Mouse (Mus musculus): ENCODE data around the gene Flt3.

Flt3 gene

DNA sequence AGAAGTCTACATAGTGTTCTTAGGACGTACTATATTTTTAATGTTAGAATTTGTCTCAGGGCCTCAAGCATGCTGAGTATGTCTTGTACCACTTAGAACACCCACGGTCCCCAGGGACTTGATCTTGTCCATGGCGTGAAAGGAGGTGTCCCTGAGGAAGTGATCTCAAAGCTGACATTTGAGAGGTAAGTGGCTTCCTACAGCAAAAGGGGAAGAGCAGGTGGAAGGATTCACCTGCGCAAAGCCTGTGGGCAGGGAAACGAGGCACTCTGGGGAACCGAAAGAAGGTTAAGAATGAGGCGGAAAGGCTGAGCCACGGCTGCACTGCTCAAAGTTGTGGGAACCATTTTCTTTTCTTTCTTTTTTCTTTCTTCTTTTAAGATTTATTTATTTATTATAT, 48.4 kb downstream of the Flt3 start:
- DNase-seq = no peak

DNA sequence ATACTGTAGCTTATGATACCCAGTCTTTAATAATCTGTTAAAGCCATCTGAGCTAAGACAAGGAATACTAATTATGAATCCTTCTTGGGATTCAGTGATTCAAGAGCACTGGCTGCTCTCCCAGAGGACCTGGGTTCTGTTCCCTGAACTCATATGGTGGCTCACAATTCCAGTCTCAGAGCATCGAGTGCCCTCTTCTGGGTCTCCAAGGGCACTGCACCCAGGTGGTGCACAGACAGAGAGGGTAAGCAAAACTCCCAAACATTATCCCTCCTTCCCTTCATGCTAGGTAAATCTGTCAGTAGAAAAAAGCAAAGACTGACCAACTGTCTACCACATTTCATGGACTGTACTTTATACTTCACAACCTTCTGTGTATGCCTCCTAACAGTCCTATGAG, 54.3 kb downstream of the Flt3 start:
- no peak for DNase-seq

DNA sequence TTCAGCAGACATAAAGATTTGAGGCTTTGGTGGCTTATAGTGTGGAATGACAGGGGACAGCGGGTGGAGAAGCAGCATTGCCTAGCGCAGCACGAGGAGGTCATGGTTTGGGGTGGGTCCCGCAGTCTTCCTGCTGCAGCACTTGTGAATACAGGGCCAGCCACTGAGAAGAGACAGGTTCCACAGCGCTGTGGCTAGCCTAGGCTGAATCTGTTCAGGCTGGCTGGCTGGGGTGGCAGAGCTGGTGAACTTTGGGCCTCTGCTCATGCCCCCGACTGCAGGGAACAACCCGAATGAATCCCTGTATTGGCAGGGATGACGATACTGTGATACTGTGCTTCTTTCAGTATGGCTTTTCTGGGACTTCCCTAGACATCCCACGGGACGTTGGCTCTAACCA, 56.4 kb downstream of the Flt3 start:
- DNase-seq = no peak

DNA sequence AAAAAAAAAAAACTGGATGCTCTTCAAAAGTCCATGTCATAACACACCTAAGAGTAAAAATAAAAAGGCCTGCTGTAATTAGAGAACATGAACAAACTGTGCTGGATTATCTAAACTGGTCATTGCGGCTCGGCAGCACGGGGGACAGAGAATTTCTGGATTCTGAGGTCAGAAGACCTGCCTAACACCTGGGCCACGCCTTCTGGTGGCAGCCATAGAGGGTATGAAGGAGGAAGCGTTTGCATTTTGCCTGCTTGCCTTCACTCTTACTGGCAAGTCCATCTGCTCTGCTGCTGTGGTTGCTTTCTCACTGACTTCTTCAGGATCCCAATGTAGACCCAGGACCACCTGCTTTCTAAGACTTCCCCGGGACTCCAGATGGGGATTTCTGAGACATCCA, 57.4 kb downstream of the Flt3 start:
- DNase-seq = no peak

DNA sequence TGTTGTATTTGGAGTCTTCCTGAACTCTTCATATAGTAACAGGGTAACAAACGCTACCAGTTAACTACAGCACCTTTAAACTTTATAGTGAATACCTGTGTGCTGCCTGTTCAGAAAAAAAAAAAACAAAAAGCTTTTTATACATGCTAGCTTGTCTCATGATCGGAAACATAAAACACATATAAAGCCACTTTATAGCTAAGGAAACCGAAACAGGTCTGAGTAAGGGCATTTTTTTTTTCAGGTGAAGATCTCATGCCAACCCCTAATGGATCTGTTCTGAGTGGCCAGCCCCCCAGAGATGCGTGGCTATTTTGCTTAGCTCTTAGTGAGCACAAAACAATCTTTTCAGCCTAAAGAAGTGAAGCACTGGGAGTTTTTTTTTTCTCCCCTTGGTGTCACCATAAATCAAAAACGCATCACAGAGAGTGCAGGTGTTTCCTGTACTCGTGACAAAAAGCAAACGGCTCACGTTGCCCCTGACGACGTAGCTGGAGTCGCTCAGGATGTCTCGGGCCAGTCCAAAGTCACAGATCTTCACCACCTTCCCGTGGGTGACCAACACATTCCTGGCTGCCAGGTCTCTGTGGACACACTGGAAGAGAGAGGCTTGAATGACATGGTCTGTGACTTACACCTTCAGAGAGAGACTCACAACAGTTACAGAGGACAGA, 59.4 kb downstream of the Flt3 start:
- DNase-seq = no peak

DNA sequence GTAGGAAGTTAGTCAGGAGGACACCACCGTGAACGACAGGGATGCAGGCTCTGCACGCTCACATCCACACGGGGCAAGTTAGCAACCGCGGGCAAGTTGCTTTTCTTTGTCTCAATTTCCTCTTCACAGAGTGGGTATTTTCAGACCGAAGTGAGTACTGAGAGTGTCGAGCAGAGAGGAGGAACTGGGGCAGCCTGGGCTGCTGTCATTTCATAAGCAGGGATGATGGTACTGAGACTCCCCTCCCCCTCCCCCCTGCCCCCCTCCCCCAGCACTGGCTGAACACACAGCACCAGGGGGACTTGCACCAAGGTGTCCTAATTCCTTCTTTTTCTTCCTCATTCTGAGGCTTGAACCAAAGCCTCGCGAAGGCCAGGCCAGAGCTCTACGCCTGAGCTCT, 60.7 kb downstream of the Flt3 start:
- DNase-seq = no peak

DNA sequence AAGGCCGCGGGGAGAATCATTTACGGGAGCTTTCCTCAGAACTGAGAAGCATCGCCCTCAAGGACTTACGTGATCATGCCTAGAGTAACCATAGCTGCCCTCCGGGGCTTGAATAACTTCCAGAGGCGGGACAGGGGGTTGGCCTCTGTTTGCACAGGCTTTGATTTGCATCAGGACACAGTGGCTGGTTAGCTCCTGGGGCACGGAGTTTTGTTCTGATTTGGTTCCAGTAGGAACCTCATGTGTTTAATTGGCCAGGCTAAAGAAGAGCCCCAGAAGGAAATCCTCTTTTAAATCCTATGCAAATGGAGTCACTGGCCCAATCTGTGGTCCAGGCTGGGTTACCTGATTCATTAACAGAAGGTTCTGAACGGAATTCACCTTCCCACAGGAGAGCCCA, 61.3 kb downstream of the Flt3 start:
- DNase-seq = no peak

DNA sequence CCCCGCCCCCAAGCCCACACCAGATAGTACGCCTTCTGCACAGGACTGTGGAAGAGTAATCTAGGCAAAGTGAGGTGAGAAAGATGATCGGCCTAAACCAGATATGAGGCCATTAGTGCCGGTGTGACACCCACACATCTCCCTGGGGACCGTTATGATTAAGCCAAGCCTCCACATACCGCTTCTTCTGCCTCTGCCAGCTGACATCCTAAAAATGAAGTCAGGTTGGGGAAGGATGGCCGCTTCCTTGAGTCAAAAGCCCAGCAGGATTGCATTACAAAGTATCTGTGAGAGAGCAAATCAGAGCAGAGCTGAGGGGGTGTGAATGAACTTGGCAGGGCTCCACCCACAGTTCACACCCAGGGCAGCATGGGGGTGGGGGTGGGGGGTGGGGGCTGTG, 67.6 kb downstream of the Flt3 start:
- DNase-seq = no peak

DNA sequence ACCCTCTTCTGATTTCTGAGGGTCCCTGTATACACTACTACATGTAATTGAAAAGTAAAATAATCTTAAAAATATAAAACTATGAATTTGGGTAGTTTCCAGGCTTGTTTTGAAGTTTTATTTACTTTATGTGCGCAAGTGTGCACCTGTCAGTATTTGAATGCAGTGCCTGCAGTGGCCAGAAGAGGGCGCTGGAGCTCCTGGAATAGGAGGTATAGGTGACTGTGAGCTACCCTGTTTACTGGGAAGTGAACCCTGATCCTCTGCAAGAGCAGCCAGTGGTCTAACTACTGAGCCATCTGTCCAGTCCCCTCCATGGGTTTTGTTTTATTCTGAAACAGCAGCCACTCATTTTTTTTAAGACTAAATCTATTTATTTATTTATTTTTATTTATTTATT, 68.7 kb downstream of the Flt3 start:
- peak; percentile 62 to 83 for DNase-seq

DNA sequence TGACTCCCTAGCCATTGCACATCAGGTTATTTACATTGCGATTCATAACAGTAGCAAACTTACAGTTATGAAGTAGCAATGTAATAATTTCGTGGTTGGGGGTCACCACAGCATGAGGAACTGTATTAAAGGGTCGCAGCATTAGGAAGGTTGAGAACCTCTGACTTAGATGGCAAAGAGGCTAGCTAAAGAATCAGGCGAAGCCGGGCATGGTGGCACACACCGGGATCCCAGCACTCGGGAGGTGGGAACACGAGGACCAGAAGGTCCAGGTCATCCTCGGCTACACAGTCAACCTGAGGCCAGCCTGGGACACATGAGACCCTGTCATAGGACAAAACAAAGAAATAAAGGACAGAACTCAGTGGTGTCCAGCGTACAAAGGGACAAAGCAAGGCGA, 70.3 kb downstream of the Flt3 start:
- DNase-seq = no peak

DNA sequence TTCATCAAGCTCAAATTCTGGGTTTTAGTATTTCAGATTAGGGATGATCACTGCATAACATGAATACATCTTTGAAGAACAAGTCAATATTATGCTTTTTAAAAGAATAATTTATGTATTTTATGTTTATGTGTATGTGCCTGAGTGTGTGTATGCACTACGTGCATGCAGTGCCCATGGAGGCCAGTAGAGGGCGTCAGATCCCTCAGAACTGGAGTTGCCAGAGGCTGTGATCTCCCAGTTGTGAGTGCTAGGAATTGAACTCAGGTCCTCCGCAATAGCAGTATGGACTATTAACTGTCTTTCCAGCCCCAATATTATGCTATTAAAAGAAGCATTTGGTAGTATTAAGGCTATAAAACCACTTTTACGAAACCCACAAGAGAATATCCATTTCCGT, 72.7 kb downstream of the Flt3 start:
- DNase-seq = no peak

DNA sequence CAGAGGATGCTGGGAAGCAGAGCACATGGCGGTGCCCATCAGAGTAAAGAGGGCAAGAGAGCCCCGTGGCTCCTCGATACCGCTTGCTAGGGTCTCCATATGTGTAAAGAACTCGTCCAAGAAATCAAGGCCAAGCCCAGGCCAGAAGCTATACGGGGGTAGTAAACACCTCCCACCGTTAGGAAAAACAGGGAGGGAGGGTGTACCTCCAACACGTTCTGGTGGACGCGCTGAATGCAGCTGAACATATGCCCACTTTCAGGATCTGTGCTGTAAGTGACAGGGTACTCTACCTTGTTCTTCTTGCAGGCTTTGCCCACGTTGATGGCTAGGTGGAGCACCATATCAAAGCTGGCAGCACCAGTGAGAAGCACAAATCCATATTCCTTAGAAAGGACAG, 74.4 kb downstream of the Flt3 start:
- no peak for DNase-seq

DNA sequence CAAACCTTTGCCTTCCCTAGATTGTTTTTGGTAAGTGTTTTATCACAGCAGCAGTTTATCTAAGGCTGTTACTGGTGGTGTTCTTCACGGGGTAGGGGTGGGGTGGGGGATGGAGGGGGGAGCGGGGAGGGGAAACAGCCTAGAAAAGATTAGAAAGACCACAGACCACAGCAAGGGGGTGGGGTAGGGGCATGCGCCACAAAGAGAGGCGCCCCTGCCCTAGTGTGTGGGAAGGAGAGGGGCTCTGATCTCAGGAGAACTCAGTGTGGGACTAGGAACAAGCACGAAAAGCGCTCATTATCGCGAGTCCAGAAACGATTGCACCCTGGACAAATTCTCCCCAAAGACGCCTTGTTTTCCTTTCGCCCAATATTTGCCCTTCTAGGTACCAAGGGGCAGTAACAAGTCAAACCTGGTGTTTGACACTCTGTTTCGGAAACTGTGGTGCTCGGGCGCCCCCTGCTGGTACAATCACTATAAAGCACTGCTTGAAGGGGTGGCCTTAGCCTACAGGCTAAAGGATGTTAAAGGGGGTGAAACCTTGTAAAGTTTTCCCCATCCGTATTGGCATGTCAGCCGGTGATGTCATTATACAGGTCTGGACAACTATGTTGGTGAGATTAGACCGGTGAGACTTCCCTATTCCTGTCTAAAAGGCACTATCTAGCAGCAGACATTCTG, 76.9 kb downstream of the Flt3 start:
- peak; percentile 78 to 87 for DNase-seq

DNA sequence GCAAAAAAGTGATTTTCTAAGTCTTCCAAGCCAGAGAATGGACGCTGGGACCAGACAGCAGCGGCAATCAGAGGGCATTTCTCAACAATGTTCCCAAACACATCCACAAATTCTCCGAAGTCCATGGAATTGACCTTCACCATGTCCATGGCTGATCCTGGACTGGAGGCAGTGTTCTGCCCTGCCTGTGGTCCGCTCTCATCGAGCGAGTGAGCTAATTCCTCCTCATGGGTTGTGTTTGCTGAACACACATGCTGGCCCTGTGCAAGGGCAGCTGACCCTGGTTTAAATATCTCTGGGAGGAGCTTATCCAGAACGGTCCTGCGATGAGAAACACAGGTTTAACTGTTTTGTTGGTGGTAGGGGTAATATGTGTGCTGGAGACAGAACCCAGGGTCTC, 78.1 kb downstream of the Flt3 start, which contains the start of gene Urad:
Gene Urad, minus strand, starts transcription at position 258 of the 400 bp plus-strand sequence.
- no peak for DNase-seq

DNA sequence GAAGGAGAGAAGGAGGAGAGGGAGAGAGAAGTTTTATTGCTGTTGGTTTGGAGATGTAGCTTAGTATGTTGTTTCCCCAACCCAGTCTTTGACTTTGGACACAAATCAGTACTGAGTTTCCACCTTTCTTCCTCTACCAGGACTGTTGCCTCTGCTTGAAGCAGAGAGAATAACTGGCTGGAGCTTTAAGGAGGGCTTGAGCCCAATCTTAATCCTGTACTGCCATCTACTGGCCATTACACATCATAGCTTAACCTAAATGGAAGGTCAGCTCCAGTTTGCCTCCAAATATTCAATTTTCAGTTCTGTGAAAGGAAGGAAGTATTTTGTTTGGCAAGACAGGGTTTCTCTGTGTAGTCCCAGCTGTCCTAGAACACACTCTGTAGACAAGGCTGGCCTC, 80.6 kb downstream of the Flt3 start:
- peak in 1 of 2 experiments; percentile 60 for DNase-seq

DNA sequence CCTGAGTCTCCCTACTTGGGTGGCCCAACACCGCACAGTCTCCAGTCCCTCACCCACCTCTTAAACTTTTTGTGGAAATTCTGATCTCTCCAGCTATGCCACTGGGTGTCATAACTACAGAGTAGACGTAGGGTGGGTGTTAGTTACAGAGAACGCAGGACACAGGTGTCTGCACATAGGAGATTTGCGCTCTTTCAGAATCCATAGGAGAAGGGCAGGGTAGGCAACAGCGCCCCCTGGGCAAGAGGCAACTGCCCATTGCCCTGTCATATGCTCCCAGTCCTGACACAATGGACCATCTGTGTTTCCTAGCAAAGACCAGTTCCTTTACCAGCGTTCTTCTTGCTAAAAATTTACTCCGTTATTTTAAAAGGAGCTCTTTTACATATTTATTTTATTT, 82.3 kb downstream of the Flt3 start:
- DNase-seq = no peak

DNA sequence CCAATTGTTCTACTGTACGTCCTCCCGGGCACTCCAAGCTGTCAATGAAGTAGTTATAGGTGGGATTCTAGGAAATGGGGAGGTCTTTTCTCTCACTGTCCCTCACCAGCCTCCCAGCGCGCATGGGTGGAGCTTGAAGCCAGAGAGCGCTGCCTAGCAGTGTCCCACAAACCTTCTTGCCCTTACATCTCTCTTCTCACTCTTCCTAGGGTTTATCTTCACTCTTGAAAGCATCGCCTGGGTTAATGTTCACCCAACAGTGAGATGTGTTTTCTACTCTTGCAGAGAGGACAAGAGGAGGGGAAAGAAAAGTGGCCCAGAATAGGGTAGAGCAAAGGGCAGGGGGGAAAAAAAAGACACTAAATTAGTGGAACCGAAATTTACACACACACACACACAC, 83.0 kb downstream of the Flt3 start:
- no peak for DNase-seq

DNA sequence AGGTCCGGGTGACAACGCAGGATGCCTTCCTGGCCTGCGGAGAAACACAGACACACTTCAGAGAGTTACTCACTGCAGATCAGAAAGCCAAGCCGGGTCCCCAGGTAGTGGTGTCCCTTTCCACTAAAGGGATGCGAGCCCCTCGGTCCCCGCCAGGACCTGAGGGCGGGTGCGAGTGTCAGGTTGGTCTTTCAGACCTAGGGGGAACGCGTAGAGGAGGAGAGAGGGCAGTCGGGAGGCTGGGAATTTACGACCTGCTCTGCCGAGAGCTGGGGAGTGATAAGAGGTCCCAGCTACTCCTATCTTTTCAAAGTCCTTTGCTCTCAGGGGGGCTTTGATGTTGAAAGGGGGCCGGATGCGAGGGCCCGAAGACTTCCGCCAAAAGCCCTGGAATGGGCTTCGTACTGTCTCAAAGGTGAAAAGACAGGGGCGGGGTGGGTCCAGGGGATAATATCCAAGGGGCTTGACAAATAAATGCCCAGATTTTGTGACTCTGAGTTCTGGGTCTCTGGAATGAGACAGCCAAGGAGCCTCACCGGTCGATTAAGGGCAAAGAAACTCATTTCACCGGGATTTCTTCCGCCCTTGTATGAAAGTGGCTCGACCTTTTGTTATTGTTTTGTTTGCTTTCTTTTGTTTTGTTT, 84.7 kb downstream of the Flt3 start:
- no peak for DNase-seq

DNA sequence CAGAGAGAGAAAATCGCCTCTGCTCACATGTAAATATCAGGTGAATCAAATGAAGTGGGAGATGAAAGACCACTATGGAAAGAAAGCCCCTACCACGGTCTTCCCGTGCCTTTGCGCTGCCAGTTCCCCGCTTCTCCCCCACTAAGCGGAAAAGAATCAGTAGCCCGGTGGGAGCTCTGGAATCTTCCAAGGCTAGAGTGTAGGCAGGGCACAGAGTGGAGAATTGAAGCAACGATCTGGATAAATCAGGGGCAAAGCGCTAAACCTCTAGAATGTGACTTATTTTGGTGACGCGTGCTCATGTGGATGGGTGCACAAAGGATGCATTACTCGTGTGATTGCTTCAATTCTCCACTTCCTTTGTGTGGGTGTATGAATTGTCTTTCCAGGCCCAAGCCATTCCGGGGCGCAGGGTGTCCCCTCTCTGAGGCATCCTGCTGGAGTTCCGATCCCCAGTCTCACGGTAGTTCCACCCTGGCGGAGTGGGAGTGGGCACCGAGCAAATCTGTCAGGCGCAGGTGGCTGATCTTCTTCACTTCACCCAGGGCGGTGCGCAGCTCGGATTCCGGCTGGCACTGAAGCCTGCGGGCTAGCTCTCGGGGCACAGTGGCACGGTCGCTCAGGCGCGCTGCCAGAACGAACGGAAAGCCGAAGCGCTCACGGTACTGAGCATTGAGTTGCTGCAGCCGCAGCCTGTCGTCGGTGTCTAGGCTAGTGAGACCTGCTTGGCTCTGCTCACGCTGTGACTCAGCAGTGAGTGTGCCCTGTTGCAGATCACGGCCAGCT, 85.5 kb downstream of the Flt3 start:
- peak; percentile 51 to 55 for DNase-seq

DNA sequence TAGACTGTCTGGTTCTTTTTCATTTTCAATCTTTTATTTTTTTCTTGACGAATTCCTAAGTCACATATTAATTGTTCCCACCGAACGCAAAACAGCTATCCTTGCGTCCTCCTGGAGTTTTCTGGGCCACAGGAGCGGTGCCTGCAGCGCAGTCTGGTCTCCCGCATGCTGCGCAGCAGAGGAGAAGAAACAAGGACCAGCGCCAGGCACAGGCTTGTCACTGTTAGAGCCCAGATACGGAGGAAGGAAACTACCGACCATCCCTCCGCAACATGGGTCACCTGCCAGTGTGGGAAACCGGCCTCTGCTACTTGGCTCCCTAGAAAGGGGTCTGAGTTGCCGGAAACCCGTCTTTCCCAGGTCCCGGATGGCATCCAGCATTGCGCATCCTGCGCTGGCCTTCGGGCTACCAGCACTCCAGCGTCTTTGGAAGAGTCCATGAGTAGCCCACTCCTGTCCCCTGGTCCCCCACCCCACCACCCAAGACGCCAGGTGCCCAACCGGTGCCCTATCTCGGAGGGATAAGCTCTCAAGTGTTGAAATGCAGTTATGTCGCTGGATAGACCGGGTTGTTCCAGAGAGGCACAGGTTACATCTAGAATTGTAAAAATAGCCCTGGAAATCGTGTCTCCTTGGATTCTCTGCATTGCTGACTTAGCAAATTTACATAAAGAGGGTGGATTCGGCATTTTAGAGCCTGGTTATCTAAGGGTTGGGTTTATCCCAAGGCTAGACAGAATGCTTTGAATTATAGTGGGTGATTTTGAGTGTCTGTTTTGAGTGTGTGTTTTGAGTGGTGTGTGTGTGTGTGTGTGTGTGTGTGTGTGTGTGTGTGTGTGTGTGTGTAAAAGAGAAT, 87.2 kb downstream of the Flt3 start:
- DNase-seq = no peak

DNA sequence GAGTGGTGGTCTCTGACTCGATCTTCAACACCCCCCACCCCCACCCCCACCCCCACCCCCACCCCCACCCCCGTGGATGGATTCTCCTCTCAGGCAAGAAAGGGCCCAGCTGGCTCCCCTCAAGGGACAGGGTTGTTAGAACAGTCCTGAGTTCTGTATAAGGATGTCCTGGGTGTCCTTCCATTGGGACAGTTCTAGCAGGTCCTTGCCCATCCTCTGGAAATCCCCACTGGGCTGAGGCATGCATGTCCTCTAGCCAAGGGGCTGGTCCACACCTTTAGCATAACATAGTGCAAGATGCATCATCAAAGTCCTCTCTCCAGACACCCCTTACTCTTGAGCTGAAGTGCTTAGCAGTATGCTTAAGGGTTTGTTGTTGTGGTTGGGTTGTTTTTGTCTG, 90.5 kb downstream of the Flt3 start:
- no peak for DNase-seq

DNA sequence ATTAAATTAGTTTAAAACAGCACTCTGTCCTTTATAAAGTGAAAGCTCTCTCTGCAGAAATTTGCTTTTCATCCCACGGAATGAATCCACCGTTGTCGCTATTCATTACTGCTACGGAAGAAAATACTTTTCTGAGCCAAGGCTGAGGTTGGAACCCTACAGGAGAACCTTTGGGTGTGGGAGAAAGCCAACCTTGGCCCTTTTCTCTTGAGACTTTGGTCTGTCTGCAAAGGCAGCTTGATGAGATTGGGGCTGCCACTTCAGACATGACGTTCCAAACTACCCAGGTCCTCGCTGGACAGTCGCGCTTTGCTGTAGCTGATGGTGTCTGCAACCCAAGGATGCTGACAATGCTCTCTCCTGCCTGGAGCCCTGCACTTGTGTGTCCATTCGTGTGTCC, 91.8 kb downstream of the Flt3 start:
- no peak for DNase-seq

DNA sequence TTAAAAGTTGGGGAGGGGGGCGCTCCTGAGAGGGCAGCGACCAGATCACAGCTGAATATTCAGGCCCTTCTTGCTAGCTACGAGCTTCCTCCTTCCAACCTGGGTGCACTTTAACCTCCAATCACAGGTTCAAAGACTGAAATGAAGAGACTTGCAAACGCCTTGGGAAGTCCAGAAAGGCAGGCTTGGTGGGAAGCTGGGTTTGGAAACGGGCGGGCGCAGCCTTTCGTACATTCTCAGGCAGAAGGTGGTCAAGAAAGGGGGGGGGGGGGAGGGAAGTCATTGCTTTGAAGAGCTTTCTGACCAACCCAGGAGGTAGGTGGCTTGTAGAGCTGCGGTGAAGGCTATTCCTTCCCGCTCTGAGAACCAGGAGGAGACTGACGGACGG, 92.9 kb downstream of the Flt3 start:
- no peak for DNase-seq

Measured in cerebellum, postnatal 14 days (tissue).